Mouse (Mus musculus): Measurements from ENCODE around the gene Vmn1r207-ps.
"Not testable (repeated sequence)": the region's sequence is repeated elsewhere in the genome, so short reads cannot be mapped to it uniquely, and the experiment has no call there.

The Vmn1r207-ps gene

DNA sequence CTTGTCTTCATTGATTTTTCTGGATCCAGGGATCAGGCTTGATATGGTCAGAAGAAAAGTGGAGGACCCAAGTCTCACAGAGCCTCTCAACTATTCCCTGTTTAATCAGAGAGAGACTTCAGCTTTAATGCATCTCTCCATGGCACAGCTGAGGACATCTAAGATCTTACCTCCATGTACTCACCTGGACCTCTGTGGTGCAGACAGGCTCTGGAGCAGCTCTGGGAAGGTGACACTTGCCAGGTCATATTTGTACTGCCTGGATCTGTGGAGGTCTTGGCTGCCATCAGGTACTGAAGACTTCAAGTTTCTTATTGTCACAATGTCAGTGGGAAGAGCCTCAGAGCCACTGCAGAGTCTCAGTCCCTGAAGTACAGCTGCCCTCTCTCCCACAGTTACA is at the start of gene Vmn1r207-ps:
Vmn1r207-ps (minus strand) TSS at position 101 of the 400 bp plus-strand sequence.
- DNase-seq (ENCODE audit: low spot score): not testable (repeated sequence)

GRCm38 (mm10) chr13:22777300-22777699 is 47.9 kb upstream of the Vmn1r207-ps start, which contains the start of gene Vmn1r208:
Vmn1r208 (minus strand) TSS chr13:22777400.
- DNase-seq (ENCODE audit: low spot score): not testable (repeated sequence)

DNA sequence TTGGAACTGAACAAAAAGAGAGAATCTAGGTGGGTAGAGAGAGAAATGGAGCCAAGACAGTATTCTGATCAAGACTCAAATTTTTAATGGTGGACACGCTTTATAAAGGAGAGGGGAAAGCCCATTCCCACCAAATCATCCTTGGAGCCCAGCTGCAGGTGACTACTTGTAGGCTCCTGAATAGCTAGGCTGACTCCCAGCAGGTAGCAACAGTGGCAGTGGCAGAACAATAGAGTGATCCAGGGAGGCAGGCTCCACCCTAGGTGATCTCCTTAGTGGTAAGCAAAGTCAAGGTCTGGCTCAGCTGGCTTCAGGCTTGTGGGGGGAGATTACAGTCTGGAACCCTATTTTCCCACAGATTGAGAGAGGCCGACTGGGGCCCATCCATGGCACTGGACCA is 42.2 kb upstream of the Vmn1r207-ps start:
- DNase-seq (ENCODE audit: low spot score): not testable (repeated sequence)

- DNase-seq (ENCODE audit: low spot score): no peak
Measured at GRCm38 (mm10) chr13:22747524-22747923, 18.1 kb upstream of the Vmn1r207-ps start.

GRCm38 (mm10) chr13:22706947-22707346 is 22.5 kb downstream of the Vmn1r207-ps start:
- DNase-seq (ENCODE audit: low spot score): not testable (repeated sequence)

DNA sequence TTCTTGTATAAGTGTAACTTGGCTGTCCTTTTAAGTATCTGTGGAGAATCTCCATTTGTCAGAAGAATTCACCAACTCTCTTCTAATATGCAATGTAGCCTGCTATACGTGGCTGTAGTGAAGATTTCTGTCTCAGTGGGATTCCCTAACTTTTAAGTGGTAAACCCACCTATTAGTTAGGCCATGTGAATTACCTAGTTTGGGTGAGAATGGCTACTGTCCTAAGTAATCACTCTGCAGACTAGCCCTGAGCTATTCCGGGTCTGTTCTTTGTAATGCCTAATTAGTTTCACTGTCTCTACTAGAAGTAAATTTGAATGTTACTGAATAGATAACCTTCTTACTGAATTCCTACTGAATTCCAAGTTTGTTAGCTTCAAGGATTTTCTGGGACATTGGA is 26.5 kb downstream of the Vmn1r207-ps start:
- DNase-seq (ENCODE audit: low spot score): not testable (repeated sequence)

Data from urinary bladder, postnatal 10 days (tissue).